Mouse (Mus musculus) forebrain, embryonic 13.5 days (tissue): ENCODE results near the gene Il4ra. TPM values are rescaled to one million over a fixed set of nuclear protein-coding genes. Genes with fewer than 3 reads are reported as not detected.

Experiments used
- ATAC-seq: fragments of 200-750 bp; cut with Nextera tagmentation; 2 replicates; pipeline ENCODE4 v1.8.0; 2017
- H3K27ac ChIP-seq: fragments of 300-500 bp; sonication (generic); 2 replicates; pipeline ENCODE4 v1.5.1; 2015; ENCODE audit warnings: inconsistent platforms, mild to moderate bottlenecking, moderate library complexity
- H3K27me3 ChIP-seq: fragments of 300-500 bp; sonication (generic); 2 replicates; pipeline ENCODE4 v1.6.1; 2015; ENCODE audit warnings: mild to moderate bottlenecking, inconsistent platforms
- H3K36me3 ChIP-seq: fragments of 300-500 bp; sonication (generic); 2 replicates; pipeline ENCODE4 v1.6.1; 2015; ENCODE audit warnings: mild to moderate bottlenecking, inconsistent platforms; ENCODE audit not compliant: poor library complexity, severe bottlenecking
- H3K4me1 ChIP-seq: fragments of 300-500 bp; sonication (generic); 2 replicates; pipeline ENCODE4 v1.6.1; 2015; ENCODE audit warnings: inconsistent platforms
- H3K4me2 ChIP-seq: fragments of 300-500 bp; sonication (generic); 2 replicates; pipeline ENCODE4 v1.6.1; 2015; ENCODE audit warnings: inconsistent platforms, mild to moderate bottlenecking, moderate library complexity
- H3K4me3 ChIP-seq: fragments of 300-500 bp; sonication (generic); 2 replicates; pipeline ENCODE4 v1.5.1; 2015; ENCODE audit warnings: mild to moderate bottlenecking, inconsistent platforms
- H3K9ac ChIP-seq: fragments of 300-500 bp; sonication (generic); 2 replicates; pipeline ENCODE4 v1.6.1; 2015; ENCODE audit warnings: mild to moderate bottlenecking, inconsistent platforms
- H3K9me3 ChIP-seq: fragments of 300-500 bp; sonication (generic); replicated peaks from 2 replicates; pipeline ENCODE4 v1.6.1; 2016; ENCODE audit warnings: inconsistent platforms
- WGBS: fragments of 180-500 bp; shearing (Covaris S2); methylation state at CpG from one replicate; pipeline ENCODE4 v1.1.7; 2015; 5-methylcytosine and 5-hydroxymethylcytosine counted together
- polyA plus RNA-seq: library from polyadenylated mRNA; unstranded; fragments of >200 nt; fragmentation: Nextera tagmentation; extraction: Ambion mirVana; gene quantifications from 2 replicates; pipeline ENCODE4 v1.2.1, GENCODE M21; 2015

Il4ra gene
- polyA plus RNA-seq, 1 experiment from 2014 or later: 2.0 TPM

DNA sequence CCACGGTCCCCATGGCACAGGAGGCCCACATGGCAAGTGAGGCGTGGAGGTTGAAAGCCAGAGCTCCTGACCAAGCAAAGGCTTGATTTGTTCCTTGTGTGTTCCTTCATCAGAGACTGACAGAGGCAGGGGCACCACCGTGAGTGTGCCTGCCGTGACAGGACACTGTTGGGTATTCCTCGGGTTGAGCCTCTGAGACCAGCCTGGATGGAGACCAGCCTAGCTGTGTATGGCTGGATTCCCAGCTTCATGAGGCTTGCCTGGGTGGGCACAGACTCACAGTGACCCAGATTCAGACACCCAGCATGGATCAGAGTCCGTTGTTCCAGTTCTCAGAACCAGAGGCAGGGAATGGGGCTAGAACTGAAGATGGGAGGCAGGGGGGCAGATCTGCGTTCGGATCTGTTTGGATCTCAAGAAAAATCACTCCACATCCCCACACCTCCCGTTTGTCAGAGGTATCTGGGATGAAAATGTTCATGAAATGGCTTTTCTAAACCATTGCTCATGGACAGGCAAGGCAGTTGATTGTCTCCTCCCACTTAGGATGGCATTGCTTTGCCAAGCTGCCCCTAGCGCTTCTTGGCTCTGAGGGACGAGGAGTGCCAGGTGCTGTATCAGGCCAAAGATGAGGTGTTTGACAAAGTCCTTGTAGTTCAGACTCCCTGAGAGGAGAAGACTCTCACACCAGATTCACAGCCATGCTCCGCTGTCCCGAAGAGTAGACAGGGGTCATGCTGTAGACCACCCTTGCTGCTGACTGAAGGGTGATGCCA lies 1.9 kb downstream of the Il4ra start:
- Histone ChIP-seq H3K4me3 (no peak overlapping the region), H3K4me1 (peaks cover 16% of the 10 kb centered on the region), H3K9ac (no peak overlapping the region), H3K9me3 (no peaks in the 10 kb centered on the region), H3K27ac (no peak overlapping the region), H3K36me3 (no peaks in the 10 kb centered on the region), H3K27me3 (peaks cover 45% of the 10 kb centered on the region), H3K4me2 (no peak overlapping the region)
- WGBS: 86% methylated on average over 13 of the region's 13 CpGs
- no peak for ATAC-seq

DNA sequence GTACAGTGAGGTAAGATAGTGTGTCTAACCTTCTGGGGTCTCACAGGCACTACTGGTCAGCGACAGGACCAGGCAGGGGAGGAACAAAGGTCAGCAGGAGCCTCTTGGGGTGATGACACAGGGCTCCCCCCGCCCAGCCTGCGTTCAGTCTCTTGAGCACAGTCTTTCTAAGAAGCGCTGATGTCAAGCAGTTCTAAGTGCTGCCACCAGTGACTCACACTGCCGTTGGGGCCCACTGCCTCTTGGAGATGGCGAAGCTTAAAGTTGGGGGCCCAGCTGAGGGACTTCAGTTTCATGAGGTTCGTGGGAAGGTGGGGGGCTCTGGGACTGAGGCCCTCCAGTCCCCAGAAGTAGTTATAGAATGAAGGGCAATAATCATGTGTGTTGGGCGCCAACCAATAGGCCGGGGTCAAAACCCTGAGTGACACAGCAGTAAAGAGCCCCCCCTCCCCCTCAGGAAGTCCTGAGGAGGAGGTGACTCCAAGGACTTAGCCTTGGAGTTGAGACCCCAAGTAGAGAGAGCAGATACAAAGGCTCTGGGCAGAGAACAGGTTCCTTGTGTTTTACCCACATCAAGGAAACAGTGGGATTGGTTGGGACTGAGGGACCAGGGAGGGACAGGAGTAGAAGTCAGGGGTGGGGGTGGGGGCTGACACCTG lies 2.7 kb downstream of the Il4ra start:
- no peak overlapping the region for H3K4me2 ChIP-seq
- no peaks in the 10 kb centered on the region for H3K36me3 ChIP-seq
- H3K9ac ChIP-seq: no peak overlapping the region
- ATAC-seq: no peak
- peaks cover 16% of the 10 kb centered on the region for H3K4me1 ChIP-seq
- no peaks in the 10 kb centered on the region for H3K9me3 ChIP-seq
- WGBS: 92% methylated on average over 9 of the region's 9 CpGs
- H3K27me3 ChIP-seq: peaks cover 42% of the 10 kb centered on the region
- H3K4me3 ChIP-seq: no peak overlapping the region
- H3K27ac ChIP-seq: no peak overlapping the region

DNA sequence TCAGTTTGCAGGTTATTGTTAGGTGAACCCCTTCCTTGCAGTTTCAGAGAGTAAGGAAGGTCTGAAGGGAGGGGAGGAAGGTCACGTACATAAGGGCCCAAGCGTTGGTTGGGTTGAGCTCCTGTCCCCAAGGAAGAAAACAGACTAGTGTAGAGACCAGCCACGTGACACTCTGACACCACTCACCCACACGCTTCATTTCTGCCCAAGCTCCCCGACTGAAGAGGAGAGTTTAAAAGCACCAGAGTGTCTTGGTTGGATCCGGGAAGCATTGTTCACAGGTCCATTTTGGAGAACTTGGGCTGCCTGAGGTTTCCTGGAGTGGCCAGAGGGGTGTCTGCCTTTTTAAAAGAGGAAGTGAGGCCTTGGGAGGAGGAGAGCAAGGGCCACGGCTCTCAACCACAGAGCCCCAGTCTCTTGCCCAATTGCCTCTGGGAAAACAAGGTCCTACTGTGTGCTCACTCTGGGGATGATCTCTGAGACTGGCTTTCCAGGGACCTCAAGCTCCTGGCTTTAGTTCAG lies 3.5 kb downstream of the Il4ra start:
- H3K9me3 ChIP-seq: no peaks in the 10 kb centered on the region
- H3K36me3 ChIP-seq: no peaks in the 10 kb centered on the region
- no peak overlapping the region for H3K4me2 ChIP-seq
- no peak overlapping the region for H3K9ac ChIP-seq
- 85% methylated on average over 7 of the region's 7 CpGs for WGBS
- ATAC-seq: no peak
- H3K27me3 ChIP-seq: peaks cover 34% of the 10 kb centered on the region
- no peak overlapping the region for H3K27ac ChIP-seq
- H3K4me1 ChIP-seq: peaks cover 16% of the 10 kb centered on the region
- no peak overlapping the region for H3K4me3 ChIP-seq

GRCm38 (mm10) chr7:125556096-125556495 lies 4.2 kb downstream of the Il4ra start:
- Histone ChIP-seq H3K4me3 (no peak overlapping the region), H3K4me1 (peaks cover 16% of the 10 kb centered on the region), H3K9me3 (no peaks in the 10 kb centered on the region), H3K9ac (no peak overlapping the region), H3K27ac (no peak overlapping the region), H3K36me3 (no peaks in the 10 kb centered on the region), H3K27me3 (peaks cover 28% of the 10 kb centered on the region), H3K4me2 (no peak overlapping the region)
- WGBS: 82% methylated on average over 4 of the region's 4 CpGs
- ATAC-seq: no peak

GRCm38 (mm10) chr7:125556865-125557264 lies 4.9 kb downstream of the Il4ra start:
- H3K4me1 ChIP-seq: peaks cover 12% of the 10 kb centered on the region

DNA sequence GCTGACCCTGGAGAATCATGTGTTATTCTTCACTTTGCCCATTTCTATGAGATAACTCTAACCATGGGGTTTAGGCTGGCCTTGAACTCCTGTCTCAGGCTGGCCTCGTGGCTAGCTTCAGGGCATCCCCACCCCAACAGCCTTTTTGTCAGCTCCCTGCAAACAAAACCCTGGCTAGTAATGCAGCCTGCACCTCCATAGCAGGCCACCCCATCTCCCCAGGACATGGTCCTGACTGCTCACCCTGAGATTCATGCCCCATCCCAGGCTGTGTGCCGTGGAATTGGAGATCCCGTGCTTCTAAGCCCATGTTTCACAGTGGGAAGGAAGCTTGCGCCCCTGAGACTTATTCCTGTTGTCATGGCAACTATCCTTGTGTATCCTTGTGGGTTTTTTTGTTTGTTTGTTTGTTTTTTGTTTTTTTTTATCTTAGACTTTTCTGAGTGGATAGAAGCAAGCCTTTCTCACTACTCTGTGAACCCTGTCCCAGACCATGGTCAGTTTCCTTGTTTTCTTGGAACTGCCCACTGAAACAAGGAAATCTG lies 6.6 kb downstream of the Il4ra start:
- H3K9me3 ChIP-seq: no peaks in the 10 kb centered on the region
- 67% methylated on average over 4 of the region's 4 CpGs for WGBS
- H3K4me1 ChIP-seq: no peaks in the 10 kb centered on the region
- no peak overlapping the region for H3K9ac ChIP-seq
- H3K36me3 ChIP-seq: no peaks in the 10 kb centered on the region
- no peak overlapping the region for H3K4me3 ChIP-seq
- no peak overlapping the region for H3K27ac ChIP-seq
- peaks cover 9% of the 10 kb centered on the region; the same call in 1 of the 2 replicates for H3K27me3 ChIP-seq
- no peak for ATAC-seq
- no peak overlapping the region for H3K4me2 ChIP-seq

More at GRCm38 (mm10) chr7:125556865-125557264, 4.9 kb downstream of the Il4ra start:
- WGBS: 76% methylated on average over 8 of the region's 8 CpGs
- no peaks in the 10 kb centered on the region for H3K36me3 ChIP-seq
- H3K4me2 ChIP-seq: no peak overlapping the region
- no peak overlapping the region for H3K4me3 ChIP-seq
- peaks cover 23% of the 10 kb centered on the region for H3K27me3 ChIP-seq
- H3K9ac ChIP-seq: no peak overlapping the region
- no peak for ATAC-seq
- no peak overlapping the region for H3K27ac ChIP-seq
- H3K9me3 ChIP-seq: no peaks in the 10 kb centered on the region

- no peak overlapping the region for H3K9ac ChIP-seq
- no peaks in the 10 kb centered on the region for H3K9me3 ChIP-seq
- no peaks in the 10 kb centered on the region for H3K4me1 ChIP-seq
- 67% methylated on average over 5 of the region's 5 CpGs for WGBS
- H3K4me3 ChIP-seq: no peak overlapping the region
- ATAC-seq: no peak
- H3K4me2 ChIP-seq: no peak overlapping the region
- H3K27me3 ChIP-seq: 0 out of 2 replicates have a peak, but pooled peaks cover 3% of the 10 kb centered on the region
- no peak overlapping the region for H3K27ac ChIP-seq
- H3K36me3 ChIP-seq: no peaks in the 10 kb centered on the region
Observed at GRCm38 (mm10) chr7:125558997-125559396, 7.1 kb downstream of the Il4ra start.

DNA sequence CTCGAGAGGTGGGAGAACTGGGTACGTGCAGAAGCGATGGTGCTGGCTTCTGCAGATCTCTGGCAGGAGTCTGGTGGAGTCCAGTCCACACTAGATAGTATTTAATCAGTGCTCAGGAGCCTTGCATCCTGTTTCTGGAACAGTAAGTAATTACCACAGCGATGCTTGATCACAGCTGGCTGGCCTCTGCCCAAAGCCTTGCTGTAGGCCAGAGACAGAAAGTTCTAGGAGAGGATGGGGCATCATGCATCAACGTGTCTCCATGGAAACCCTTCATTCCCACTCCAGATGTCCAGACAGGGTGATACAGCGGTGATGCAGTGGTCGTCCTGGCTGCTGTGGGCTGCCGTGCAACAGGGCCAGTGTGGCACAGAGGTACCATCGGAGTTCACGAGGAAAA lies 7.6 kb downstream of the Il4ra start:
- Histone ChIP-seq H3K4me2 (no peak overlapping the region), H3K4me3 (no peak overlapping the region), H3K36me3 (no peaks in the 10 kb centered on the region), H3K27me3 (no peaks in the 10 kb centered on the region), H3K9ac (no peak overlapping the region), H3K9me3 (no peaks in the 10 kb centered on the region), H3K4me1 (no peaks in the 10 kb centered on the region), H3K27ac (no peak overlapping the region)
- no peak for ATAC-seq
- WGBS: 90% methylated on average over 10 of the region's 10 CpGs

DNA sequence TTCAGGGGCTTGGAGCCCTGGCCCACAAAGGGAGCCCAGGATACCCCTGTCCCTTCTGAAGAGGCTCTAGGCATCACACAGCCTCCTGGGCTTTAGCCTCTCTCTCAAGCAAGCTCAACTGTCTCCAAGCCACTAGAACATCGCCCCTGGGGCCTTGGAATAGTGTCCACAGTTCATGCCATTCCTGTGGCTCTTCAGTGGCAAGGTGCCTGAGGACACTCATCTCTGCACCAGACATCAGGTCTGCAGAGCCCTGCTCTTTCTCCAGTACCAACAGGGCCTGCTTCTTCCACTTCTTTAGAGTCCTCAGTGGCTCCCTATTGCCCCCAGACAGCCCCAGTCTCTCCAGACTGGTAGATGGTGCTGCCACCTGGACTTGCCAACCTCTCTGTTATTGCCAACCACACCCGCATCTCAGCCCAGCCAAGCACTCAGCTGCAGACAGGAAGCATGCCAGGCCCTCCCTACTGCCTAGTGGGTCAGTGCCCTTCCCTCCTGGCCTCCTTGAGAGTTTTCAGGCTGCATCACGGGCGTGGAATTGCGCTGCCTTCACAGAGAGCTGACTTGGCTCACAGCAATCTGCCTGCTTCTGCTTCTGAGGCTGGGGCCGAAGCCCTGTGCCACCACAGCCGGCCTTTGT lies 8.3 kb downstream of the Il4ra start:
- Histone ChIP-seq H3K4me1 (no peaks in the 10 kb centered on the region), H3K4me3 (no peak overlapping the region), H3K9ac (no peak overlapping the region), H3K27me3 (no peaks in the 10 kb centered on the region), H3K9me3 (no peaks in the 10 kb centered on the region), H3K36me3 (no peaks in the 10 kb centered on the region), H3K4me2 (no peak overlapping the region), H3K27ac (no peak overlapping the region)
- ATAC-seq: no peak
- WGBS: 84% methylated on average over 7 of the region's 7 CpGs

GRCm38 (mm10) chr7:125561085-125561690 lies 9.3 kb downstream of the Il4ra start:
- H3K4me3 ChIP-seq: no peak overlapping the region

DNA sequence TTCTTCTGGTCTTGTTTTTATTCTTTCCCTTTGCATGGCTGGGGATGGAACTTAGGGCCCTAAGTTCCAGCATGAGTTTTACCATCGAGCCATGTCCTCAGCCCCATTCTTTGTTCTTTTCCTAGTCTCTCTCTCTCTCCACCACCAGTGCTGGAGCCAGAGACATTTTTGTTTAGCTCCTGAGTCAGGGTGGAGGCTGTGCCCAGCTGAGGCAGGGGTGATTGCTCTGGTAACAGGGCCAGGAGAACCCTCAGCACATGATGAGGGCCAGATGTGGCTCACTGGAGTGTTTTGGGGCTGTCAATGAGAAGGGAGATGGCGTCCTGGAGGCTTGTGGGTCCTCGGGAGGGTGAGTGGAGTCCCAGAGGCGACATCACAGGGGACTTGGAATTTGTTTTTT lies 10.5 kb downstream of the Il4ra start:
- no peak overlapping the region for H3K27ac ChIP-seq
- 76% methylated on average over 4 of the region's 4 CpGs for WGBS

More at GRCm38 (mm10) chr7:125561085-125561690, 9.3 kb downstream of the Il4ra start:
- no peak for ATAC-seq
- Histone ChIP-seq H3K27ac (no peak overlapping the region), H3K27me3 (no peaks in the 10 kb centered on the region), H3K36me3 (no peaks in the 10 kb centered on the region), H3K9ac (no peak overlapping the region), H3K4me2 (no peak overlapping the region), H3K9me3 (no peaks in the 10 kb centered on the region), H3K4me1 (no peaks in the 10 kb centered on the region)
- 70% methylated on average over 8 of the region's 9 CpGs for WGBS

More for the DNA sequence above, 10.5 kb downstream of the Il4ra start:
- Histone ChIP-seq H3K27me3 (no peaks in the 10 kb centered on the region), H3K9me3 (no peaks in the 10 kb centered on the region), H3K4me3 (no peak overlapping the region), H3K9ac (no peak overlapping the region), H3K4me2 (no peak overlapping the region), H3K4me1 (no peaks in the 10 kb centered on the region), H3K36me3 (no peaks in the 10 kb centered on the region)
- ATAC-seq: no peak
